In genomic region chr12:26394485-26395470, GRCm38 (mm10) we compare ENCODE assay signal across 14 mouse cellular contexts. TPM values are rescaled to one million over a fixed set of nuclear protein-coding genes. Genes with fewer than 3 reads are reported as not detected.
DNase-seq lines count a peak whose midpoint lies in the region; ATAC-seq and TF ChIP-seq lines count a peak whose summit lies in the region.
"Had no signal": no experiment of that assay in that cellular context is flagged by ENCODE, and none has a peak within 500 bp of the region (broad histone marks: within the 10 kb centered on the region; RNA-seq: fewer than 3 reads in every experiment).

No protein-coding gene starts in this region.

- no peak for TF ChIP-seq CTCF in midbrain, postnatal 0 days (IDR thresholded peaks at IDR 0.05)

- WGBS in kidney, embryonic 16.5 days: 70% methylated on average over 13 of the region's 13 CpGs
- WGBS in forebrain, embryonic 11.5 days: 52% methylated on average over 13 of the region's 13 CpGs
- WGBS in hindbrain, embryonic 16.5 days: 37% methylated on average over 13 of the region's 13 CpGs
- 50% methylated on average over 13 of the region's 13 CpGs for whole genome bisulfite sequencing in midbrain, postnatal 0 days

- H3K9ac ChIP-seq in kidney, embryonic 16.5 days (replicated peaks; ENCODE audit: low read length): no peak overlapping the region
- no peak overlapping the region for H3K9ac ChIP-seq in forebrain, embryonic 11.5 days (ENCODE audit: low read length)
- H3K9ac ChIP-seq in hindbrain, embryonic 16.5 days (ENCODE audit: low read depth, low read length): no peak overlapping the region
- no peak overlapping the region for H3K9ac ChIP-seq in midbrain, postnatal 0 days (replicated peaks; ENCODE audit: low read length, poor library complexity, severe bottlenecking)
- H3K9ac ChIP-seq: lung, embryonic 15.5 days had no signal

- 0 out of 2 replicates have a peak, but pooled peaks have one; percentile 23 for ATAC-seq in kidney, embryonic 16.5 days (ENCODE audit: low FRiP score, low TSS enrichment)
- ATAC-seq in forebrain, embryonic 11.5 days (replicated peaks; ENCODE audit: low FRiP score): peak; percentile 74
- ATAC-seq in hindbrain, embryonic 16.5 days: peak; percentile 89
- ATAC-seq in midbrain, postnatal 0 days (ENCODE audit: low FRiP score): peak; percentile 79
- ATAC-seq in granulocyte monocyte progenitor cell, adult 5-6 weeks (replicated peaks; ENCODE audit: poor library complexity, severe bottlenecking): no peak

- DNase-seq in kidney, adult 18-20 months: no peak
- DNase-seq in forebrain, embryonic 11.5 days (ENCODE audit: low spot score): peak; percentile 53
- peak; percentile 61 for DNase-seq in midbrain, postnatal 0 days (ENCODE audit: low spot score)
- DNase-seq in thymus, adult 18-20 months: no peak
- DNase-seq in frontal cortex, postnatal 10 days (ENCODE audit: low spot score in 2 of 2): no peak
- DNase-seq: cerebellum, adult 11-12 months; heart, adult 18-20 months; heart, postnatal 36 days had no signal

- H3K4me2 ChIP-seq in kidney, embryonic 16.5 days (replicated peaks; ENCODE audit: low read depth, low read length): no peak overlapping the region
- 0 out of 2 replicates have a peak overlapping the region, but pooled peaks have one; percentile 12 for H3K4me2 ChIP-seq in forebrain, embryonic 11.5 days (ENCODE audit: low read depth, low read length, severe bottlenecking)
- no peak overlapping the region for H3K4me2 ChIP-seq in hindbrain, embryonic 16.5 days (ENCODE audit: low read length)
- no peak overlapping the region for H3K4me2 ChIP-seq in midbrain, postnatal 0 days (ENCODE audit: low read depth, low read length, poor library complexity, severe bottlenecking)
- H3K4me2 ChIP-seq: lung, embryonic 15.5 days had no signal

- H3K9me3 ChIP-seq in kidney, embryonic 16.5 days (ENCODE audit: low read length): no peaks in the 10 kb centered on the region
- H3K9me3 ChIP-seq in forebrain, embryonic 11.5 days (ENCODE audit: control insufficient read depth, low read length): no peaks in the 10 kb centered on the region
- H3K9me3 ChIP-seq in hindbrain, embryonic 16.5 days (ENCODE audit: control insufficient read depth, low read length): no peaks in the 10 kb centered on the region
- no peaks in the 10 kb centered on the region for H3K9me3 ChIP-seq in midbrain, postnatal 0 days (ENCODE audit: low read length)
- H3K9me3 ChIP-seq: lung, embryonic 15.5 days had no signal

- H3K27me3 ChIP-seq in kidney, embryonic 16.5 days (ENCODE audit: insufficient read depth, low read length): no peaks in the 10 kb centered on the region
- H3K27me3 ChIP-seq in forebrain, embryonic 11.5 days (ENCODE audit: control insufficient read depth, insufficient read depth, low read length): no peaks in the 10 kb centered on the region
- H3K27me3 ChIP-seq in hindbrain, embryonic 16.5 days (replicated peaks; ENCODE audit: control insufficient read depth, insufficient read depth, low read length): no peaks in the 10 kb centered on the region
- no peaks in the 10 kb centered on the region for H3K27me3 ChIP-seq in midbrain, postnatal 0 days (ENCODE audit: insufficient read depth, low read length)
- H3K27me3 ChIP-seq: lung, embryonic 15.5 days had no signal

- peaks cover 21% of the 10 kb centered on the region for H3K4me1 ChIP-seq in kidney, embryonic 16.5 days (ENCODE audit: insufficient read depth, low read length)
- no peaks in the 10 kb centered on the region; the same call in 1 of the 2 replicates for H3K4me1 ChIP-seq in forebrain, embryonic 11.5 days (replicated peaks; ENCODE audit: control insufficient read depth, insufficient read depth, low read length)
- peaks cover 15% of the 10 kb centered on the region for H3K4me1 ChIP-seq in hindbrain, embryonic 16.5 days (ENCODE audit: control insufficient read depth, insufficient read depth, low read depth, low read length)
- H3K4me1 ChIP-seq in midbrain, postnatal 0 days (ENCODE audit: insufficient read depth, low read length): peaks cover 3% of the 10 kb centered on the region; the same call in 1 of the 2 replicates

- H3K36me3 ChIP-seq in kidney, embryonic 16.5 days (ENCODE audit: insufficient read depth, low read length): no peaks in the 10 kb centered on the region
- no peaks in the 10 kb centered on the region for H3K36me3 ChIP-seq in forebrain, embryonic 11.5 days (ENCODE audit: control insufficient read depth, insufficient read depth, low read length)
- no peaks in the 10 kb centered on the region for H3K36me3 ChIP-seq in hindbrain, embryonic 16.5 days (ENCODE audit: control insufficient read depth, insufficient read depth, low read length)
- H3K36me3 ChIP-seq in midbrain, postnatal 0 days (ENCODE audit: insufficient read depth, low read length): no peaks in the 10 kb centered on the region
- H3K36me3 ChIP-seq: lung, embryonic 15.5 days had no signal

- no peak overlapping the region for H3K27ac ChIP-seq in kidney, embryonic 16.5 days (ENCODE audit: low read length)
- peak overlapping the region; percentile 42; the same call in 1 of the 2 replicates for H3K27ac ChIP-seq in forebrain, embryonic 11.5 days (ENCODE audit: low read depth, low read length)
- peak overlapping the region; percentile 73 for H3K27ac ChIP-seq in hindbrain, embryonic 16.5 days (ENCODE audit: low read depth, low read length)
- H3K27ac ChIP-seq in midbrain, postnatal 0 days (ENCODE audit: low read depth, low read length): peak overlapping the region; percentile 19; the same call in 1 of the 2 replicates
- H3K27ac ChIP-seq: kidney, postnatal 0 days; lung, embryonic 15.5 days had no signal

- H3K4me3 ChIP-seq in kidney, embryonic 16.5 days (ENCODE audit: low read length): no peak overlapping the region
- H3K4me3 ChIP-seq in forebrain, embryonic 11.5 days (ENCODE audit: low read depth, low read length): no peak overlapping the region
- no peak overlapping the region for H3K4me3 ChIP-seq in hindbrain, embryonic 16.5 days (ENCODE audit: low read length)
- no peak overlapping the region for H3K4me3 ChIP-seq in midbrain, postnatal 0 days (ENCODE audit: low read depth, low read length)
- H3K4me3 ChIP-seq: lung, embryonic 15.5 days had no signal

RNA-seq across cellular contexts. Expression of gene Rnf144a, which starts 20.3 kb away (rescaled TPM):
- polyA plus RNA-seq in kidney, embryonic 16.5 days (2015; fragmentation: Nextera tagmentation; extraction: Ambion mirVana): 35.1 and 38.6 TPM in 2 replicates
- polyA plus RNA-seq in forebrain, embryonic 11.5 days (2014; fragmentation: Nextera tagmentation; extraction: Ambion mirVana): 36.8 and 39.3 TPM in 2 replicates
- polyA plus RNA-seq in hindbrain, embryonic 16.5 days (2015; fragmentation: Nextera tagmentation; extraction: Ambion mirVana): 21.6 and 26.4 TPM in 2 replicates
- 32.0 TPM in 2 replicates for total RNA-seq in midbrain, postnatal 0 days (2014; rRNA removed)
- polyA plus RNA-seq in midbrain, postnatal 0 days (2015; fragmentation: Nextera tagmentation; extraction: Ambion mirVana): 20.3 and 22.0 TPM in 2 replicates
- total RNA-seq in granulocyte monocyte progenitor cell, adult 5-6 weeks (2014; fragmentation: Nextera tagmentation): 26.1 and 33.5 TPM in 2 replicates
- 13.5 and 13.6 TPM in 2 replicates for total RNA-seq in granulocyte monocyte progenitor cell, adult 5-6 weeks (2017)
- total RNA-seq: MEL had no signal

Comparison
In these comparisons a context has a peak if more than half of its experiments do, and no peak if none do; other contexts are left out.
1. DNase-seq: peak in forebrain, embryonic 11.5 days (single experiment) and midbrain, postnatal 0 days (single experiment); none in kidney, adult 18-20 months (single experiment), thymus, adult 18-20 months (0 of 2) and frontal cortex, postnatal 10 days (0 of 2).